Mouse (Mus musculus) left cerebral cortex, adult 2 months (tissue): ENCODE results near the gene Amot. TPM values are rescaled to one million over a fixed set of nuclear protein-coding genes. Genes with fewer than 3 reads are reported as not detected.

Experiments used
- DNase-seq, 2 experiments: peaks; one replicate each; pipeline ENCODE4 v3.0.0; 2021 to 2022; ENCODE audit warnings: low spot score in 2 of 2, mixed read lengths in 1 of 2; ENCODE audit errors: extremely low spot score in 1 of 2
- H3K27ac ChIP-seq: fragments of 200-600 bp; 2 replicates; pipeline ENCODE4 v1.8.1; 2022
- H3K4me3 ChIP-seq: fragments of 200-600 bp; 2 replicates; pipeline ENCODE4 v1.8.1; 2022
- CTCF ChIP-seq: fragments of 200-600 bp; IDR thresholded peaks from 2 replicates; pipeline ENCODE4 v1.8.1; 2022; ENCODE audit warnings: antibody characterized with exemption, mild to moderate bottlenecking, moderate library complexity
- intact Hi-C: fragments of 180-260 bp; cut with DNase I; formaldehyde crosslinking; loops from one replicate; pipeline ENCODE4 v1.15.1; 2025
- total RNA-seq, 2 experiments: library from RNA; stranded (reverse); gene quantifications; 2 replicates each; pipeline ENCODE4 v1.2.3; 2021

Gene Amot
- total RNA-seq, 2 experiments from 2014 or later = 24.6 to 25.7 TPM

GRCm38 (mm10) chrX:145411425-145411824, 93.6 kb downstream of the Amot start:
- intact Hi-C loops = no loop called here
- DNase-seq = no peak
- TF ChIP-seq CTCF = no peak
- H3K27ac ChIP-seq = no peak overlapping the region
- no peak overlapping the region for H3K4me3 ChIP-seq

- DNase-seq = no peak
- no peak overlapping the region for H3K27ac ChIP-seq
- intact Hi-C loops = no loop called here
- H3K4me3 ChIP-seq = no peak overlapping the region
- TF ChIP-seq CTCF = no peak
Observed at GRCm38 (mm10) chrX:145406052-145406451, 98.9 kb downstream of the Amot start.

GRCm38 (mm10) chrX:145401926-145402325, 103.1 kb downstream of the Amot start:
- TF ChIP-seq CTCF = no peak
- intact Hi-C loops = no loop called here
- no peak for DNase-seq
- Histone ChIP-seq H3K4me3 (no peak overlapping the region), H3K27ac (no peak overlapping the region)

- Histone ChIP-seq H3K27ac (no peak overlapping the region), H3K4me3 (no peak overlapping the region)
- peak in 1 of 2 experiments; percentile 7 for DNase-seq
- intact Hi-C loops = no loop called here
- TF ChIP-seq CTCF = peak; percentile 64
Observed at GRCm38 (mm10) chrX:145399236-145399635, 105.7 kb downstream of the Amot start.

Other genes with a start within 250 kb of the Amot start
- under 1 TPM in 1 of 2 experiments, not detected in 1; 0.49 TPM for gene Lhfpl1, start 156.1 kb downstream of the Amot start, total RNA-seq